Mouse (Mus musculus) midbrain, embryonic 15.5 days (tissue): ENCODE data around the gene Esf1. TPM values are rescaled to one million over a fixed set of nuclear protein-coding genes. Genes with fewer than 3 reads are reported as not detected.
"Not testable (repeated sequence)": the region's sequence is repeated elsewhere in the genome, so short reads cannot be mapped to it uniquely, and the experiment has no call there.

Experiments used
- ATAC-seq: fragments of 200-750 bp; cut with Nextera tagmentation; replicated peaks from 2 replicates; pipeline ENCODE4 v1.8.0; 2017; ENCODE audit warnings: moderate TSS enrichment
- H3K27ac ChIP-seq: fragments of 300-500 bp; sonication (generic); 2 replicates; pipeline ENCODE4 v1.5.1; 2015; ENCODE audit warnings: mild to moderate bottlenecking, inconsistent platforms
- H3K27me3 ChIP-seq: fragments of 300-500 bp; sonication (generic); replicated peaks from 2 replicates; pipeline ENCODE4 v1.6.1; 2015; ENCODE audit warnings: inconsistent platforms
- H3K36me3 ChIP-seq: fragments of 300-500 bp; sonication (generic); replicated peaks from 2 replicates; pipeline ENCODE4 v1.6.1; 2015; ENCODE audit warnings: inconsistent platforms
- H3K4me1 ChIP-seq: fragments of 300-500 bp; sonication (generic); 2 replicates; pipeline ENCODE4 v1.6.1; 2015; ENCODE audit warnings: inconsistent platforms
- H3K4me2 ChIP-seq: fragments of 300-500 bp; sonication (generic); 2 replicates; pipeline ENCODE4 v1.6.1; 2015; ENCODE audit warnings: inconsistent platforms, mild to moderate bottlenecking, moderate library complexity
- H3K4me3 ChIP-seq: fragments of 300-500 bp; sonication (generic); 2 replicates; pipeline ENCODE4 v1.5.1; 2015; ENCODE audit warnings: mild to moderate bottlenecking, inconsistent platforms
- H3K9ac ChIP-seq: fragments of 300-500 bp; sonication (generic); 2 replicates; pipeline ENCODE4 v1.6.1; 2015; ENCODE audit warnings: mild to moderate bottlenecking, inconsistent platforms
- H3K9me3 ChIP-seq: fragments of 300-500 bp; sonication (generic); 2 replicates; pipeline ENCODE4 v1.6.1; 2016; ENCODE audit warnings: inconsistent platforms
- WGBS: fragments of 180-500 bp; shearing (Covaris S2); methylation state at CpG from one replicate; pipeline ENCODE4 v1.1.7; 2015; ENCODE audit warnings: mixed read lengths; 5-methylcytosine and 5-hydroxymethylcytosine counted together
- polyA plus RNA-seq: library from polyadenylated mRNA; unstranded; fragments of >200 nt; fragmentation: Nextera tagmentation; extraction: Ambion mirVana; gene quantifications from 2 replicates; pipeline ENCODE4 v1.2.1, GENCODE M21; 2015

The Esf1 gene
- polyA plus RNA-seq, 1 experiment from 2014 or later, result 16.3 TPM

- WGBS, result 91% methylated on average over 4 of the region's 4 CpGs
- not testable (repeated sequence) for H3K4me1 ChIP-seq, H3K4me3 ChIP-seq, H3K27ac ChIP-seq, H3K27me3 ChIP-seq, ATAC-seq, H3K9ac ChIP-seq, H3K9me3 ChIP-seq, H3K4me2 ChIP-seq
- peaks cover 17% of the 10 kb centered on the region; the same call in 1 of the 2 replicates for H3K36me3 ChIP-seq
These were observed 18.6 kb downstream of the Esf1 start, which contains the start of gene Gm17374 for GRCm38 (mm10) chr2:140151743-140152142. Gm17374 (plus strand) TSS chr2:140152043.

- Histone ChIP-seq H3K36me3 (peaks cover 25% of the 10 kb centered on the region; the same call in 1 of the 2 replicates), H3K27ac (no peak overlapping the region), H3K9me3 (no peaks in the 10 kb centered on the region), H3K4me3 (no peak overlapping the region), H3K4me1 (no peaks in the 10 kb centered on the region), H3K4me2 (no peak overlapping the region), H3K27me3 (no peaks in the 10 kb centered on the region), H3K9ac (no peak overlapping the region)
- 90% methylated on average over 2 of the region's 2 CpGs for WGBS
- ATAC-seq, result no peak
These were observed 44.8 kb downstream of the Esf1 start for GRCm38 (mm10) chr2:140125516-140125915.

- H3K27me3 ChIP-seq, result no peaks in the 10 kb centered on the region
- H3K4me1 ChIP-seq, result no peaks in the 10 kb centered on the region
- no peak overlapping the region for H3K4me3 ChIP-seq
- no peak for ATAC-seq
- no peak overlapping the region for H3K4me2 ChIP-seq
- WGBS, result 91% methylated on average over 8 of the region's 8 CpGs
- no peak overlapping the region for H3K27ac ChIP-seq
- H3K9me3 ChIP-seq, result no peaks in the 10 kb centered on the region
- no peak overlapping the region for H3K9ac ChIP-seq
- H3K36me3 ChIP-seq, result no peaks in the 10 kb centered on the region
These were observed 56.5 kb downstream of the Esf1 start for GRCm38 (mm10) chr2:140113851-140114250.

GRCm38 (mm10) chr2:140108945-140109344, 61.4 kb downstream of the Esf1 start:
- H3K9me3 ChIP-seq, result no peaks in the 10 kb centered on the region
- no peaks in the 10 kb centered on the region for H3K4me1 ChIP-seq
- WGBS, result 39% methylated on average over 1 of the region's 1 CpGs
- no peak overlapping the region for H3K4me3 ChIP-seq
- no peak overlapping the region for H3K4me2 ChIP-seq
- no peak for ATAC-seq
- no peaks in the 10 kb centered on the region for H3K36me3 ChIP-seq
- no peak overlapping the region for H3K27ac ChIP-seq
- no peaks in the 10 kb centered on the region for H3K27me3 ChIP-seq
- no peak overlapping the region for H3K9ac ChIP-seq

- Histone ChIP-seq H3K27ac (no peak overlapping the region), H3K9ac (no peak overlapping the region), H3K4me3 (no peak overlapping the region), H3K36me3 (no peaks in the 10 kb centered on the region), H3K4me1 (no peaks in the 10 kb centered on the region), H3K9me3 (no peaks in the 10 kb centered on the region), H3K4me2 (no peak overlapping the region), H3K27me3 (no peaks in the 10 kb centered on the region)
- no peak for ATAC-seq
- 92% methylated on average over 4 of the region's 4 CpGs for WGBS
These were observed 62.7 kb downstream of the Esf1 start for GRCm38 (mm10) chr2:140107641-140108040.

- H3K9me3 ChIP-seq, result no peaks in the 10 kb centered on the region
- H3K4me1 ChIP-seq, result no peaks in the 10 kb centered on the region
- no peaks in the 10 kb centered on the region for H3K36me3 ChIP-seq
- H3K4me3 ChIP-seq, result no peak overlapping the region
- H3K27me3 ChIP-seq, result no peaks in the 10 kb centered on the region
- WGBS, result 81% methylated on average over 3 of the region's 3 CpGs
- no peak overlapping the region for H3K27ac ChIP-seq
- no peak overlapping the region for H3K9ac ChIP-seq
- no peak overlapping the region for H3K4me2 ChIP-seq
- ATAC-seq, result no peak
These were observed 65.4 kb downstream of the Esf1 start for GRCm38 (mm10) chr2:140104951-140105350.

GRCm38 (mm10) chr2:140100551-140101474, 69.6 kb downstream of the Esf1 start:
- Histone ChIP-seq H3K27me3 (no peaks in the 10 kb centered on the region), H3K4me3 (no peak overlapping the region), H3K27ac (no peak overlapping the region), H3K4me1 (no peaks in the 10 kb centered on the region), H3K4me2 (no peak overlapping the region), H3K36me3 (no peaks in the 10 kb centered on the region), H3K9me3 (no peaks in the 10 kb centered on the region), H3K9ac (no peak overlapping the region)
- WGBS, result 92% methylated on average over 3 of the region's 3 CpGs
- no peak for ATAC-seq

GRCm38 (mm10) chr2:140099971-140100370, 70.4 kb downstream of the Esf1 start:
- Histone ChIP-seq H3K4me1 (no peaks in the 10 kb centered on the region), H3K4me2 (no peak overlapping the region), H3K9me3 (no peaks in the 10 kb centered on the region), H3K4me3 (no peak overlapping the region), H3K9ac (no peak overlapping the region), H3K27me3 (no peaks in the 10 kb centered on the region), H3K27ac (no peak overlapping the region), H3K36me3 (no peaks in the 10 kb centered on the region)
- no peak for ATAC-seq
- 93% methylated on average over 3 of the region's 3 CpGs for WGBS

- no peaks in the 10 kb centered on the region for H3K36me3 ChIP-seq
- WGBS, result 56% methylated on average over 3 of the region's 3 CpGs
- no peak overlapping the region for H3K4me3 ChIP-seq
- no peak overlapping the region for H3K9ac ChIP-seq
- no peak for ATAC-seq
- H3K27ac ChIP-seq, result no peak overlapping the region
- H3K4me2 ChIP-seq, result no peak overlapping the region
- H3K4me1 ChIP-seq, result no peaks in the 10 kb centered on the region
- no peaks in the 10 kb centered on the region for H3K27me3 ChIP-seq
- no peaks in the 10 kb centered on the region for H3K9me3 ChIP-seq
These were observed 73.2 kb downstream of the Esf1 start for GRCm38 (mm10) chr2:140097131-140097591.

GRCm38 (mm10) chr2:140096034-140096433, 74.3 kb downstream of the Esf1 start:
- Histone ChIP-seq H3K4me3 (no peak overlapping the region), H3K4me2 (no peak overlapping the region), H3K9me3 (no peaks in the 10 kb centered on the region), H3K36me3 (no peaks in the 10 kb centered on the region), H3K9ac (no peak overlapping the region), H3K27ac (no peak overlapping the region), H3K4me1 (no peaks in the 10 kb centered on the region), H3K27me3 (no peaks in the 10 kb centered on the region)
- 90% methylated on average over 5 of the region's 5 CpGs for WGBS
- ATAC-seq, result no peak

GRCm38 (mm10) chr2:140093433-140093832, 76.9 kb downstream of the Esf1 start:
- H3K27me3 ChIP-seq, result no peaks in the 10 kb centered on the region
- no peak overlapping the region for H3K4me2 ChIP-seq
- H3K27ac ChIP-seq, result no peak overlapping the region
- H3K9ac ChIP-seq, result no peak overlapping the region
- H3K4me1 ChIP-seq, result no peaks in the 10 kb centered on the region
- no peak overlapping the region for H3K4me3 ChIP-seq
- no peaks in the 10 kb centered on the region for H3K9me3 ChIP-seq
- no peak for ATAC-seq
- H3K36me3 ChIP-seq, result no peaks in the 10 kb centered on the region
- WGBS, result 95% methylated on average over 5 of the region's 5 CpGs

- Histone ChIP-seq H3K36me3 (no peaks in the 10 kb centered on the region), H3K9me3 (no peaks in the 10 kb centered on the region), H3K4me3 (no peak overlapping the region), H3K27ac (no peak overlapping the region), H3K4me1 (no peaks in the 10 kb centered on the region), H3K27me3 (no peaks in the 10 kb centered on the region), H3K4me2 (no peak overlapping the region), H3K9ac (no peak overlapping the region)
- WGBS, result 92% methylated on average over 7 of the region's 7 CpGs
- no peak for ATAC-seq
These were observed 86.1 kb downstream of the Esf1 start for GRCm38 (mm10) chr2:140084245-140084644.
